Mouse (Mus musculus) forebrain, embryonic 12.5 days (tissue): ENCODE data around the gene Spsb3. TPM values are rescaled to one million over a fixed set of nuclear protein-coding genes. Genes with fewer than 3 reads are reported as not detected.

ENCODE experiments used
- ATAC-seq: fragments of 200-750 bp; cut with Nextera tagmentation; 2 replicates; pipeline ENCODE4 v1.8.0; 2017; ENCODE audit warnings: moderate TSS enrichment; ENCODE audit not compliant: low FRiP score
- H3K27ac ChIP-seq: fragments of 300-500 bp; sonication (generic); 2 replicates; pipeline ENCODE4 v1.5.1; 2016; ENCODE audit warnings: mild to moderate bottlenecking
- H3K27me3 ChIP-seq: fragments of 300-500 bp; sonication (generic); 2 replicates; pipeline ENCODE4 v1.6.1; 2016; ENCODE audit warnings: mild to moderate bottlenecking
- H3K36me3 ChIP-seq: fragments of 300-500 bp; sonication (generic); replicated peaks from 2 replicates; pipeline ENCODE4 v1.6.1; 2016; ENCODE audit warnings: mild to moderate bottlenecking
- H3K4me1 ChIP-seq: fragments of 300-500 bp; sonication (generic); 2 replicates; pipeline ENCODE4 v1.6.1; 2016
- H3K4me2 ChIP-seq: fragments of 300-500 bp; sonication (generic); 2 replicates; pipeline ENCODE4 v1.6.1; 2016; ENCODE audit warnings: mild to moderate bottlenecking, moderate library complexity
- H3K4me3 ChIP-seq: fragments of 300-500 bp; sonication (generic); replicated peaks from 2 replicates; pipeline ENCODE4 v1.5.1; 2016; ENCODE audit warnings: mild to moderate bottlenecking
- H3K9ac ChIP-seq: fragments of 300-500 bp; sonication (generic); 2 replicates; pipeline ENCODE4 v1.6.1; 2016; ENCODE audit warnings: mild to moderate bottlenecking
- H3K9me3 ChIP-seq: fragments of 300-500 bp; sonication (generic); 2 replicates; pipeline ENCODE4 v1.6.1; 2016
- WGBS: fragments of 180-500 bp; shearing (Covaris S2); methylation state at CpG from one replicate; pipeline ENCODE4 v1.1.7; 2016; 5-methylcytosine and 5-hydroxymethylcytosine counted together
- polyA plus RNA-seq: library from polyadenylated mRNA; unstranded; fragments of >200 nt; fragmentation: Nextera tagmentation; extraction: Ambion mirVana; gene quantifications from 2 replicates; pipeline ENCODE4 v1.2.1, GENCODE M21; 2016

Spsb3 gene
- polyA plus RNA-seq, result 47.3 and 50.7 TPM in 2 replicates

DNA sequence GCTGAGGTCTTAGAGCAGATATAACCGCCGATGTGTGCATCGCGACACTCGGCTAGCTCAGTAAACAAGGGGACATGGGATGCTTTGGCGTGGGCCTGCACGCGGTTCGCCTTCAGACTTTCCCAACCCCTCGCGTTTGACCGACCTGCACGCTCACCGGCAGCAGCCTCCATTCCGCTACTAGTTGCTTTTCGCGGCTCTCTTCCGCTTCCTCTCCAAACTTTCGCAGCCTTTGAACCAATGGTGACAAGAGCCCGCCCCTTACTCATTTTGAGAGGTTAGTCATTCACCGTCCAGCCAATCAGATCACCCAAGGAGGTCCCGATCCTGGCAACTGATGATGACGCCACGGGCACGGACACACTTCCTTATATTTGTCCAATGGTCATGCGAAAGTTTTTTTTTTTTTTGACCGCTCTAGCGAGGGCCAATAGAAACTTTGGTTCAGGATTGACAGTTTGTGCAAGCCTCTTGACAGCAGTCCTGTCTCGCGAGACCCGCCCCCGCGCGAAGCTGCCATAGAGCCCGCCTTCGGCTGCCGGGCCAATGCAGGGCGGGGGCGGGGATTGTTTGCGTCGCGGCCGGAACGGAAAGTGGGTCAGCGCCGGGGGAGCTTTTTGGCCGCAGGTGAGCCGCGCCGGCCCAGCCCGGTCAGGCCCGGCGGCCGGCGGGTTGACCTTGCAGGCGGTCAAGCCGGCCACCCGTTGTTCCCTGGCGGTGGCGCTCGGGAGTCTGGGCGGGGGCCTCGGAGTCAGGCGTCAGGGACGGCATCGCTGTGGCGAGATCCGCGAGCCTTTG, at the start of gene Spsb3, which contains the start of gene Nubp2:
Gene Spsb3 (plus strand): TSS at position 510 of the 798 bp plus-strand sequence.
Gene Nubp2 (minus strand): TSS at position 216 of the 798 bp plus-strand sequence.
- Histone ChIP-seq H3K27me3 (no peaks in the 10 kb centered on the region), H3K9ac (peak within 1 kb of the TSS; percentile 82), H3K4me3 (peak within 1 kb of the TSS; percentile 89), H3K4me1 (peaks cover 25% of the 10 kb centered on the region), H3K4me2 (peak within 1 kb of the TSS; percentile 96), H3K9me3 (no peaks in the 10 kb centered on the region), H3K36me3 (peaks cover 48% of the 10 kb centered on the region), H3K27ac (0 out of 2 replicates have a peak within 1 kb of the TSS, but pooled peaks have one; percentile 63)
- ATAC-seq, result peak; percentile 96
- under 1% methylated on average over 69 of the region's 69 CpGs for WGBS

DNA sequence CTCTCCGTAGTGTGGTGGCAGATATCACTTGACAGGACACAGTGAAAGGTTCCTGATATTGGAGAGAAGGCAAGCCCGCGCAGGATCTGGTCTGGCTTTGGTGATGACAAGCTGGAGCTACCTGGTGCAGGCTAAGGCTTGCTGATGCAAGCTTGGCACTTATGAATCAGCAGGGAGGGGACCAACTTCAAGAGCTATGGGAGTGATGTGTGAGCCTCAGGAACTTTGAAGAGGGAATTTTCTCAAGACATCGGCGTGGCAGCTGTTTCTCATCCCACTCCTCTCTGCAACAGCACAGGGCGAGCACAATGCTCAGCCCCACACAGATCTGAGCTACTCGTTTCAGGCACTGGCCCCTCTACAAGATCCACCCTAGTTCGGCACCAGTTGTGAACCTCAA, 46.6 kb upstream of the Spsb3 start, which contains the start of gene Hagh:
Gene Hagh (plus strand): TSS at position 302 of the 400 bp plus-strand sequence.
- H3K9me3 ChIP-seq, result no peaks in the 10 kb centered on the region
- H3K27me3 ChIP-seq, result peaks cover 26% of the 10 kb centered on the region
- no peak within 1 kb of the TSS for H3K4me3 ChIP-seq
- no peak within 1 kb of the TSS for H3K27ac ChIP-seq
- 80% methylated on average over 8 of the region's 8 CpGs for WGBS
- no peak within 1 kb of the TSS for H3K9ac ChIP-seq
- H3K4me1 ChIP-seq, result no peaks in the 10 kb centered on the region
- H3K4me2 ChIP-seq, result no peak within 1 kb of the TSS
- ATAC-seq, result no peak
- H3K36me3 ChIP-seq, result no peaks in the 10 kb centered on the region

DNA sequence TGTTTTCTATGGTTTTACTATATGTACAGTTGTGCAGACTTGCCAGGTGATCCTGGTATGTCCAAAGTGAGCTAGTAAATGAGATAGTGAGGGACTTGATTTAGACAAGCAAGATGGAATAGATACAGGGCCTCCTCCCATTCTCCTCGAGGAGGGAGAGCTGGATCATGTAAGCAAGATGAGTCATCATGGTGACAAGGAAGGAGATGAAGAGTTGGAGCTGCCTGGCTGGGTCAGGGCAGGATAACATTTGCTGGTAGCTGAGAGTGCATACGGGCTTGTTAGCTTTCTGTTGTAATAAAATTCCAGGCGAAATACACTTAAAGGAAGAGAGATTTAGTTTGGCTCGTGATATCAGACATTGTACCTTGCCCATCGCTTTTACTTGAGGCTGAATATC, 46.1 kb upstream of the Spsb3 start:
- Histone ChIP-seq H3K9ac (no peak overlapping the region), H3K9me3 (no peaks in the 10 kb centered on the region), H3K27ac (no peak overlapping the region), H3K36me3 (no peaks in the 10 kb centered on the region), H3K4me3 (no peak overlapping the region), H3K27me3 (peaks cover 31% of the 10 kb centered on the region), H3K4me2 (no peak overlapping the region), H3K4me1 (no peaks in the 10 kb centered on the region)
- WGBS, result 69% methylated on average over 5 of the region's 5 CpGs
- no peak for ATAC-seq

DNA sequence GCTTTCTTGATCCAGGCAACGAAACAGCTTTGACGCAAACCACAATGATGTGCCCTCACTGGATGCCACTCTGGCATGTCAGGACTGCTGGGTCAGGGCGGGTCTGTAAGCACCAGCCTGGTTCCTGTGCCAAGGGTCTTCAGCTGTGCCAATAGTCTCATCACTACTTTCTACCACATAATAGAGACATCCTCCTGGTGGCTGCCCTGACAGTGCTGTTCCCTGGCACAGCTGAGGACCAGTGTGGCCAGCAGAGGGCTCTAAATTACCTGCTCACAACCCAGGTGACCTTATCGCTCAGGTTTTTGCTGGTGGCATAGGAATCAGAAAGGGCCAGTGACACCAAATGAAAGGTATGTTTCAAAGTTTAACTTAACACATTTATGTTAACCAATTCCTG, 45.3 kb upstream of the Spsb3 start:
- Histone ChIP-seq H3K4me3 (no peak overlapping the region), H3K36me3 (no peaks in the 10 kb centered on the region), H3K4me1 (no peaks in the 10 kb centered on the region), H3K27ac (no peak overlapping the region), H3K4me2 (no peak overlapping the region), H3K9ac (no peak overlapping the region), H3K9me3 (no peaks in the 10 kb centered on the region), H3K27me3 (peaks cover 32% of the 10 kb centered on the region)
- ATAC-seq, result no peak
- 53% methylated on average over 4 of the region's 4 CpGs for WGBS

DNA sequence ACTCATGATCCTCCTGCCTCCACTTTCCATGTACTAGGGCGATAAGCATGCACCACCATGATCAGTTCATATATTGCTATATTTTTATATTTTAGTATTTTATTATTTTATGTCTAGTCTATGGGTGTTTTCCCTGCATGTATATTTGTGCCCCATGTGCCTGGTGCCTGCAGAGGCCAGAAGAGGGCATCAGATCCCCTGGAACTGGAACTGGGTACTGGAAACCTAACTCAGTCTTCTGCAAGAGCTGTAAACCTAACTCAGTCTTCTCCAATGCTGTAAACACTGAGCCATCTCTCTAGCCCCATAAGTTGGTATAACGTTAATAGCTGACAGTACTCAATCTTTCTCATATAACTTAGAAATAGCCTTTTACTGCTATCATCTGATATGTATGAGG, 43.8 kb upstream of the Spsb3 start:
- H3K27me3 ChIP-seq, result peaks cover 32% of the 10 kb centered on the region
- ATAC-seq, result no peak
- no peaks in the 10 kb centered on the region for H3K4me1 ChIP-seq
- H3K27ac ChIP-seq, result no peak overlapping the region
- no peak overlapping the region for H3K9ac ChIP-seq
- no peaks in the 10 kb centered on the region for H3K36me3 ChIP-seq
- no peak overlapping the region for H3K4me3 ChIP-seq
- WGBS, result 69% methylated on average over 2 of the region's 2 CpGs
- H3K4me2 ChIP-seq, result no peak overlapping the region
- H3K9me3 ChIP-seq, result no peaks in the 10 kb centered on the region

DNA sequence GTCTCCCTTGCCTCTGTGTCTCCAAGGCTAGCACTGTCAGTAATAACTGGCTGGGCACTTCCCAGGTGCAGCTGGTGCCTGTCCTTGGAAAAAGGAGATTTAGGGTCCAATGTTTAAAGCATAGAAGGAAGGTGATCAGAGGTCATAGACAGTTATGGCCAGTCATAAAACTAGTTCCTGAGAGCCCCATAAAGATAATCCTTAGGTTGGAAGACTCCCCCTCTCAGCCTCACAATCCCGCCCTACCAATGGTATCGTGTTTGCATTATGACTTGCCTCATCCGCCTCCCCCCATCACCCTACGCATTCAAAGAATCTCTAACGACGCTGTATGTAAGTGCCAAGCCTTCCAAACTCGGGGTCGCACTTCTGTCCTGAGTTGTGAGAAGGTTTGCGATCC, 41.9 kb upstream of the Spsb3 start:
- Histone ChIP-seq H3K36me3 (no peaks in the 10 kb centered on the region), H3K4me2 (no peak overlapping the region), H3K27me3 (peaks cover 32% of the 10 kb centered on the region), H3K27ac (no peak overlapping the region), H3K9ac (no peak overlapping the region), H3K4me3 (no peak overlapping the region), H3K9me3 (no peaks in the 10 kb centered on the region), H3K4me1 (peaks cover 12% of the 10 kb centered on the region)
- 50% methylated on average over 9 of the region's 9 CpGs for WGBS
- ATAC-seq, result no peak

DNA sequence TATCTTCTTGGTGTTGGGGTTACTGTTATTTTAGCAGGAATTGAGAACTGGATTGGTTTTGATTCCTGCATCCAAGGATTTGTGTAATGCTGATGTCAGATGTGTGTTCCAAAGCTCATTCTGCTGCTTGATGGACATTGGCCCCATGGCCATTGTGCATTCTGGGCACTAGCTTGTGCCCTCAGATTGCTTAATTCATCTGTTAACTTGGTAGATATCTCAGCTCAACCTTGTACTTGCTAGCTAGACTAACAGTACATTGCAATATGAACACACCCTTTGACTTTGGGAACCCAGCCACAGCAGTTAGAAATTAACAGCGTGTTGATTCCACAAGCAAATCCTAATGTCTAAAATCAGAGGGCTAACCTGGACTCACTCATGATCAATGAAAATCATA, 39.1 kb upstream of the Spsb3 start:
- H3K36me3 ChIP-seq, result no peaks in the 10 kb centered on the region
- H3K4me2 ChIP-seq, result no peak overlapping the region
- 94% methylated on average over 1 of the region's 1 CpGs for WGBS
- H3K4me3 ChIP-seq, result no peak overlapping the region
- H3K27me3 ChIP-seq, result peaks cover 29% of the 10 kb centered on the region
- peaks cover 24% of the 10 kb centered on the region for H3K4me1 ChIP-seq
- ATAC-seq, result no peak
- no peak overlapping the region for H3K9ac ChIP-seq
- no peaks in the 10 kb centered on the region for H3K9me3 ChIP-seq
- no peak overlapping the region for H3K27ac ChIP-seq

DNA sequence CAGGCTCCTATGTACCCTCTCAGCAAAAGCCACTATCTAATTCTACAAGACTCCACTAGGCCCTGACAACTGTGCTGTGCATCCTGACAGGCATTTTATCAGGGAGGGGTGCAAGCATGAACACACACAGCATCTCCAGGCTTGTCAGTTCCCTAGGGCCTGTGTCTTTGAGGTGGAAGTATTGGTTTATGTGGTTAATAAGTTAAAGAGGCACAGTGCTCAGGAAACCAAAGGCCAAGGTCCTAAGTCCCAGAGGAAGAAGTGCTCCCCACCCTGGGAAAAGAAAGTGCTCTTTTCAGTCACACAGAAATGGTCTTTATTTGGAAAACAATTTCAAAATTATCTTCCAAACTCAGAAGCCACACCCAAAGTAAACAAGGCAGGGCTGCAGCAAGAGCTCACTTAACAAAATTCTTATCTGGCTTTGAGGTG, 37.8 kb upstream of the Spsb3 start:
- no peak for ATAC-seq
- no peak overlapping the region for H3K27ac ChIP-seq

DNA sequence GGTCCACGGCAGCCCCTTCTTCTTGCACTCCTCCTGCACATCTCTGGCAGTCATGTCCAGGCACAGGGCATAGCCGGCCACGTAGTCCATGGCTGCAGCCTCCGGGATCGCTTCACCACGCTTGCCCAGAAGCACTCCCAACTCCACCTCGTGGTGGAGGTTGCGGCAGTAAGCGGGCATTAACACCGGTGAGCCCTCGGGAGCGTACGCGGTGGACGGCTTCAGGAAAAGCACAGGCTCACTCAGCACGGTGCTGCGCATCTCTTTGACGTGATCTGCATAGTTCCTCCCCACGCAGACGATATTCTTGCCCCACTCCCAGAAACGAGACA, 36.7 kb upstream of the Spsb3 start:
- under 1% methylated on average over 21 of the region's 21 CpGs for WGBS
- Histone ChIP-seq H3K4me1 (peaks cover 24% of the 10 kb centered on the region), H3K9ac (peak overlapping the region; percentile 71), H3K4me3 (peak overlapping the region; percentile 80), H3K9me3 (no peaks in the 10 kb centered on the region), H3K27ac (peak overlapping the region; percentile 91), H3K4me2 (peak overlapping the region; percentile 83), H3K27me3 (peaks cover 19% of the 10 kb centered on the region), H3K36me3 (peaks cover 8% of the 10 kb centered on the region)
- ATAC-seq, result peak; percentile 63

More for the DNA sequence above, 37.8 kb upstream of the Spsb3 start:
- peaks cover 24% of the 10 kb centered on the region for H3K4me1 ChIP-seq
- H3K9ac ChIP-seq, result no peak overlapping the region
- no peak overlapping the region; the same call in 1 of the 2 replicates for H3K4me3 ChIP-seq
- H3K27me3 ChIP-seq, result peaks cover 23% of the 10 kb centered on the region
- peak overlapping the region; percentile 83; the same call in 1 of the 2 replicates for H3K4me2 ChIP-seq
- peaks cover 5% of the 10 kb centered on the region for H3K36me3 ChIP-seq
- H3K9me3 ChIP-seq, result no peaks in the 10 kb centered on the region

DNA sequence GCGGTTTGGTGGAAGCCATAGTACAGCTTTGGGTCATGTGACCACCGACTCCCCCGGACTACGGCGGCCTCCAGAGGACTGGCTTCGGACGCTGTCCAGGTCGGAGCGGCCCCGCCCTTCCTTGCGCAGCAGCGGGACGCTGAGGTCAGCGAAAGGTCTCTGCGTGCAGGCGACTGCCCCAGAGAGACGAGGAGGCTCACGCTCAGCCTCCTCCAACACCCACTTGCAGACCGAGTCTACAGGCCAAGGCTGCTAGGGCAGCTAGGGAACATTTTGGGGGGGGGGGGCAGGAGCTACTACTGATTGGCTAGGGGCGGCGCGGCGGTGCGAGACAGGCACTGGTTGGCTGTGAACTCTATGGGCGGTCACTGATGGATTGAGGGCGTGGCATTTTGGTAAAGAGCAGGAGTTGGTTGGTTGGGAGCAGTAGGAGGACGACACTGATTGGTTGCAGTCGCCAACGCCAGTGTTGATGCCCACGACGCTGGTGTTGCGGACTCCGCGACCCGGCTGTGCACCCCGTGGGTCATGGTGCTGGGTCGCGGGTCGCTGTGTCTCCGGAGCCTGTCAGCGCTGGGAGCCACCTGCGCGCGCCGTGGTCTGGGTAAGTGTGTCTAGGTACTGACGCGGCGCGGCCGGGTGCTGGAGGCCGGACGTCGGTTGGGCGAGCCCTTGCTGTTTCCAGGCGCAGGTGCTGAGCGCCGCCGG, 36.2 kb upstream of the Spsb3 start, which contains the start of gene Fahd1:
Gene Fahd1 (minus strand): TSS at position 300 of the 708 bp plus-strand sequence.
- H3K4me2 ChIP-seq, result peak within 1 kb of the TSS; percentile 83
- H3K9ac ChIP-seq, result peak within 1 kb of the TSS; percentile 71
- peak within 1 kb of the TSS; percentile 80 for H3K4me3 ChIP-seq
- under 1% methylated on average over 58 of the region's 58 CpGs for WGBS
- H3K36me3 ChIP-seq, result peaks cover 10% of the 10 kb centered on the region
- no peaks in the 10 kb centered on the region for H3K9me3 ChIP-seq
- peaks cover 15% of the 10 kb centered on the region for H3K27me3 ChIP-seq
- H3K27ac ChIP-seq, result peak within 1 kb of the TSS; percentile 91
- peaks cover 24% of the 10 kb centered on the region for H3K4me1 ChIP-seq
- peak; percentile 100 for ATAC-seq

DNA sequence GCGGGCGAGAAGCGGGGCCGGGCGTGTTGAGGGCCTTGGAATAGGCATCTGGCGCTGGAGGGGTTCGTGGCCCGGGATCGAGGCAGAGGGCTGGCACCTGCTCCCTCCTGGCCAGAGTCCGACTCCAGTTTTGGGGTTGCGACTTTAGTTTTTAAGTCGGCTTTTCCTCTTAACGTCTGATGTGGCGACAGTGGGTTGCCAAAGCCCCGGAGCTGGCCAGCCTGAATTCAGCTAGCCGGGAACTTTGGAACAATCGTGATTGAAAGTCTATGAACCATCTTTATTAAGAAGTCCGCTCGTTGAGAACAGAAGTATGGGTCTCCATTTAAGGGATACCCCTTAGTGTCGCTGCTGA, 35.7 kb upstream of the Spsb3 start:
- 1% methylated on average over 20 of the region's 20 CpGs for WGBS
- ATAC-seq, result no peak
- Histone ChIP-seq H3K36me3 (peaks cover 11% of the 10 kb centered on the region), H3K9me3 (no peaks in the 10 kb centered on the region), H3K4me3 (peak overlapping the region; percentile 80), H3K4me1 (peaks cover 24% of the 10 kb centered on the region), H3K27ac (no peak overlapping the region), H3K4me2 (peak overlapping the region; percentile 83), H3K9ac (peak overlapping the region; percentile 71), H3K27me3 (peaks cover 13% of the 10 kb centered on the region)

DNA sequence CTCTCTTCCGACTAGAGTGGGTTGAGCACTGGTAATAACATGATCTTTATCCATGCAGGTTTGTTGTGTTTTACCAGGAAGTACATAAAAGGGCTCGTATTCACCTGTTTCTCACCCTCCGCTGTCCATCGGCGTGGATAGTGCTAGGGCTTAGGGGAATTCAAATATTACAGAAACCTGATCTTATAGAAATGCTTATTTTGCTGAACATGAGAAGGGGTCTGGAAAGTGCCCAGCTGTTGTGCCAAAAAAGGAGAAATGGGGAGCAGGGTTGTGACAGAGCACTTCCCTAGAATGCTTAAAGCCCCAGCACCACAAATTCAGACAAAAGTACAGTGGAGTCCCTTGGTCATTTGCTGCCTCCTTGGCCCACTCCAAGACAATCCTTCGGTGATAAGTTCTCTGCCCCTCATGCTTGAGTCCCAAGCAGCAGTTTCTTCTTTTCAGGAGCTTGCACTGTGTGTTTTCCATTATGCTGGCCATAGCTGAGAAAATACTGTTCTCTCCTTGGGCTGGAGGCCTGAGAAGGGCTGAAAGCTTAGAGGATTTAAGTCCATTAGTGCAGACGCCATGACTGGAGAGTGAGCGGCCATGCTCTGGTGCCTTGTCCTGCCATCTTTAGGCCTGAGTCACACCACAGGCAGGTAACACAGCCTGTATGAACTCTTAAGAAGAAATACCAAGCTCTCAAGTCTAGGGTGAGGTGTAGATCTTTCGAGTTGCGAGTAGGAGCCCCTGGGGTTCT, 34.9 kb upstream of the Spsb3 start:
- Histone ChIP-seq H3K4me1 (peaks cover 24% of the 10 kb centered on the region), H3K4me2 (peak overlapping the region; percentile 83), H3K4me3 (peak overlapping the region; percentile 80), H3K9me3 (no peaks in the 10 kb centered on the region), H3K27ac (no peak overlapping the region), H3K27me3 (peaks cover 13% of the 10 kb centered on the region), H3K36me3 (peaks cover 12% of the 10 kb centered on the region), H3K9ac (peak overlapping the region; percentile 71)
- ATAC-seq, result no peak
- 80% methylated on average over 10 of the region's 10 CpGs for WGBS
